Mouse (Mus musculus) midbrain, embryonic 14.5 days (tissue): ENCODE data around the gene Arl11. TPM values are rescaled to one million over a fixed set of nuclear protein-coding genes. Genes with fewer than 3 reads are reported as not detected.

ENCODE experiments used
- ATAC-seq: fragments of 200-750 bp; cut with Nextera tagmentation; 2 replicates; pipeline ENCODE4 v1.8.0; 2017; ENCODE audit warnings: moderate number of reproducible peaks, moderate library complexity; ENCODE audit not compliant: low FRiP score, low TSS enrichment
- DNase-seq: peaks from one replicate; pipeline ENCODE4 v3.0.0-alpha.2; 2015
- H3K27ac ChIP-seq: fragments of 300-500 bp; sonication (generic); replicated peaks from 2 replicates; pipeline ENCODE4 v1.5.1; 2014; ENCODE audit warnings: mild to moderate bottlenecking, low read depth, low read length, moderate library complexity
- H3K27me3 ChIP-seq: fragments of 300-500 bp; sonication (generic); 2 replicates; pipeline ENCODE4 v1.6.1; 2014; ENCODE audit warnings: low read length, control low read depth, mixed read lengths; ENCODE audit not compliant: control insufficient read depth, insufficient read depth
- H3K36me3 ChIP-seq: fragments of 300-500 bp; sonication (generic); 2 replicates; pipeline ENCODE4 v1.6.1; 2014; ENCODE audit warnings: low read length, control low read depth; ENCODE audit not compliant: control insufficient read depth, insufficient read depth
- H3K4me1 ChIP-seq: fragments of 300-500 bp; sonication (generic); 2 replicates; pipeline ENCODE4 v1.6.1; 2014; ENCODE audit warnings: mild to moderate bottlenecking, antibody characterized with exemption, low read length, control low read depth; ENCODE audit not compliant: control insufficient read depth, insufficient read depth
- H3K4me2 ChIP-seq: fragments of 300-500 bp; sonication (generic); 2 replicates; pipeline ENCODE4 v1.6.1; 2014; ENCODE audit warnings: mild to moderate bottlenecking, low read length, moderate library complexity
- H3K4me3 ChIP-seq: fragments of 300-500 bp; sonication (generic); replicated peaks from 2 replicates; pipeline ENCODE4 v1.5.1; 2014; ENCODE audit warnings: low read depth, low read length
- H3K9ac ChIP-seq: fragments of 300-500 bp; sonication (generic); replicated peaks from 2 replicates; pipeline ENCODE4 v1.6.1; 2014; ENCODE audit warnings: mild to moderate bottlenecking, low read length, moderate library complexity
- H3K9me3 ChIP-seq: fragments of 300-500 bp; sonication (generic); 2 replicates; pipeline ENCODE4 v1.6.1; 2016; ENCODE audit warnings: low read length, control low read depth, mixed read lengths; ENCODE audit not compliant: control insufficient read depth
- WGBS: fragments of 180-500 bp; shearing (Covaris S2); extraction: QIAGEN DNeasy Blood & Tissue Kit; methylation state at CpG from one replicate; pipeline ENCODE4 v1.1.7; 2014; 5-methylcytosine and 5-hydroxymethylcytosine counted together
- polyA plus RNA-seq: library from polyadenylated mRNA; unstranded; fragments of >200 nt; fragmentation: Nextera tagmentation; extraction: Ambion mirVana; gene quantifications from 2 replicates; pipeline ENCODE4 v1.2.1, GENCODE M21; 2014

Gene Arl11
- polyA plus RNA-seq, 1 experiment from 2014 or later, result 0.47 TPM

- Histone ChIP-seq H3K4me2 (no peak overlapping the region), H3K36me3 (no peaks in the 10 kb centered on the region), H3K9ac (no peak overlapping the region), H3K9me3 (no peaks in the 10 kb centered on the region), H3K27ac (no peak overlapping the region), H3K4me1 (no peaks in the 10 kb centered on the region), H3K27me3 (no peaks in the 10 kb centered on the region), H3K4me3 (no peak overlapping the region)
- DNase-seq (peak; percentile 81), ATAC-seq (no peak)
- WGBS, result 12% methylated on average over 6 of the region's 6 CpGs
These were observed 14.8 kb upstream of the Arl11 start for GRCm38 (mm10) chr14:61294738-61295079.

- WGBS, result 89% methylated on average over 6 of the region's 6 CpGs
These were observed 9.7 kb upstream of the Arl11 start for GRCm38 (mm10) chr14:61299810-61300209.

GRCm38 (mm10) chr14:61301323-61301722 is 8.2 kb upstream of the Arl11 start:
- no peak for ATAC-seq

More at GRCm38 (mm10) chr14:61299810-61300209, 9.7 kb upstream of the Arl11 start:
- Histone ChIP-seq H3K4me3 (no peak overlapping the region), H3K4me2 (no peak overlapping the region), H3K36me3 (no peaks in the 10 kb centered on the region), H3K27me3 (no peaks in the 10 kb centered on the region), H3K9ac (no peak overlapping the region), H3K9me3 (no peaks in the 10 kb centered on the region), H3K4me1 (no peaks in the 10 kb centered on the region), H3K27ac (no peak overlapping the region)
- no peak for ATAC-seq
- DNase-seq, result no peak

GRCm38 (mm10) chr14:61302428-61302827 is 7.1 kb upstream of the Arl11 start:
- DNase-seq (no peak), ATAC-seq (no peak)
- no peak overlapping the region for H3K9ac ChIP-seq
- H3K4me2 ChIP-seq, result no peak overlapping the region
- H3K27ac ChIP-seq, result no peak overlapping the region
- H3K4me3 ChIP-seq, result no peak overlapping the region
- 89% methylated on average over 2 of the region's 2 CpGs for WGBS
- no peaks in the 10 kb centered on the region for H3K27me3 ChIP-seq
- no peaks in the 10 kb centered on the region for H3K4me1 ChIP-seq
- no peaks in the 10 kb centered on the region for H3K36me3 ChIP-seq
- no peaks in the 10 kb centered on the region for H3K9me3 ChIP-seq

More at GRCm38 (mm10) chr14:61301323-61301722, 8.2 kb upstream of the Arl11 start:
- Histone ChIP-seq H3K4me1 (no peaks in the 10 kb centered on the region), H3K4me2 (no peak overlapping the region), H3K36me3 (no peaks in the 10 kb centered on the region), H3K9ac (no peak overlapping the region), H3K9me3 (no peaks in the 10 kb centered on the region), H3K27ac (no peak overlapping the region), H3K4me3 (no peak overlapping the region), H3K27me3 (no peaks in the 10 kb centered on the region)
- WGBS, result 63% methylated on average over 2 of the region's 2 CpGs
- DNase-seq, result no peak

- WGBS, result 79% methylated on average over 4 of the region's 4 CpGs
These were observed 5.5 kb upstream of the Arl11 start for GRCm38 (mm10) chr14:61303969-61304609.

GRCm38 (mm10) chr14:61310036-61310772 is 651 bp downstream of the Arl11 start:
- no peak overlapping the region for H3K4me2 ChIP-seq
- DNase-seq, result no peak
- no peaks in the 10 kb centered on the region for H3K4me1 ChIP-seq
- 73% methylated on average over 7 of the region's 7 CpGs for WGBS
- no peak overlapping the region for H3K4me3 ChIP-seq
- no peak overlapping the region for H3K27ac ChIP-seq
- no peak overlapping the region for H3K9ac ChIP-seq
- no peak for ATAC-seq
- no peaks in the 10 kb centered on the region for H3K36me3 ChIP-seq
- no peaks in the 10 kb centered on the region for H3K9me3 ChIP-seq
- H3K27me3 ChIP-seq, result no peaks in the 10 kb centered on the region

More at GRCm38 (mm10) chr14:61303969-61304609, 5.5 kb upstream of the Arl11 start:
- Histone ChIP-seq H3K27ac (no peak overlapping the region), H3K4me3 (no peak overlapping the region), H3K27me3 (no peaks in the 10 kb centered on the region), H3K4me2 (no peak overlapping the region), H3K36me3 (no peaks in the 10 kb centered on the region), H3K9me3 (no peaks in the 10 kb centered on the region), H3K9ac (no peak overlapping the region), H3K4me1 (no peaks in the 10 kb centered on the region)
- DNase-seq (no peak), ATAC-seq (no peak)

- Histone ChIP-seq H3K4me1 (no peaks in the 10 kb centered on the region), H3K27ac (no peak overlapping the region), H3K36me3 (no peaks in the 10 kb centered on the region), H3K4me3 (no peak overlapping the region), H3K9ac (no peak overlapping the region), H3K27me3 (no peaks in the 10 kb centered on the region), H3K4me2 (no peak overlapping the region), H3K9me3 (no peaks in the 10 kb centered on the region)
- WGBS, result 69% methylated on average over 12 of the region's 12 CpGs
- ATAC-seq (no peak), DNase-seq (peak; percentile 37)
These were observed 1.4 kb downstream of the Arl11 start for GRCm38 (mm10) chr14:61310963-61311362.

GRCm38 (mm10) chr14:61316861-61317260 is 7.3 kb downstream of the Arl11 start:
- no peak overlapping the region for H3K4me2 ChIP-seq
- ATAC-seq, result no peak

GRCm38 (mm10) chr14:61320765-61321164 is 11.2 kb downstream of the Arl11 start:
- Histone ChIP-seq H3K4me1 (no peaks in the 10 kb centered on the region), H3K36me3 (no peaks in the 10 kb centered on the region), H3K9me3 (peaks cover 9% of the 10 kb centered on the region; the same call in 1 of the 2 replicates), H3K27me3 (no peaks in the 10 kb centered on the region), H3K4me2 (no peak overlapping the region), H3K9ac (no peak overlapping the region), H3K27ac (no peak overlapping the region), H3K4me3 (no peak overlapping the region)
- no peak for DNase-seq
- 82% methylated on average over 1 of the region's 1 CpGs for WGBS
- ATAC-seq, result no peak

More at GRCm38 (mm10) chr14:61316861-61317260, 7.3 kb downstream of the Arl11 start:
- Histone ChIP-seq H3K9me3 (no peaks in the 10 kb centered on the region), H3K27me3 (no peaks in the 10 kb centered on the region), H3K27ac (no peak overlapping the region), H3K4me1 (no peaks in the 10 kb centered on the region), H3K36me3 (no peaks in the 10 kb centered on the region), H3K9ac (no peak overlapping the region), H3K4me3 (no peak overlapping the region)
- peak; percentile 78 for DNase-seq
- WGBS, result 40% methylated on average over 4 of the region's 4 CpGs
